In the genomic region with DNA sequence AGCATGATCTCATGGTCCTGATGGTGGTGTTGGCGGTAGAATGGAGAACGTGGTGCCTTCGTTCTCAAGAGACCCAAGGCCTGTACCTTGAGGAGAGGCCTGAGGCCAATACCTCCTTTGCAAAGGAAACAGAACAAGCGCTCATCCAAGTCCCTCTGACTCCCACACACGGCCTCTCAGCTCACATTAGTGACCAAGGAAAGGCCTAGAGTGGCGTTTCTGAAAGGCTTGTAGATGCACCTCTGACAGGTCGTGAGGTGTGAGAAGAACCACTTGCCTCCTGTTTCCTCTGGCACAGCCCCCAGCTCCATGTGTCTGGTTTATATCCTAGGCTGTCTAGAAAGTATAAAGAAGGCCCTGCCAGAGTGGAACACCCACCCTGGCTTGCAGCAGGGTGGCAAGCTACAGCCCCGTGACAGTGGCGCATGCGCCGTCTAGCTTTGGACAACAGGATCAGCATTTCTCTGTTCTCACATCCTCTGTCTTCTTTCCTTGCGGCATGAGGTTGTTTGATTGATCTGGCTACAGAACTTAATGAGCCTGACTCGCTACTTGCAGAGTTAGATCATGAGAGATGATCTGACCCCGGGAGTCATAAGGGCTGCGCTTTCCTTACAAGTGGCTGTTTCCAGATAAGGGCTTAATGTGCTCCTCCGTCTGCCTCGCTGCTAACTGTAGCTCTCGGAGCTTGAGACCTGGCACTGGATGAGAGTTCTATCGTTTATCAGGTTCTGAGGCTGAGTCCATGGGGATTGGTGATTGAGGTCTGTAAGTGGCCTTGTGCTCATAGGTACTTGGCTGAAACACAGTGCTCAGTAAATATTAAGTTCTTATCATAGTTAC, we compare ENCODE assay signal across 11 mouse cellular contexts.
A peak's percentile ranks its signal among the peaks of the same experiment; 100 is the strongest.
DNase-seq lines count a peak whose midpoint lies in the region; ATAC-seq and TF ChIP-seq lines count a peak whose summit lies in the region.
"Had no signal": no experiment of that assay in that cellular context is flagged by ENCODE, and none has a peak within 500 bp of the region (broad histone marks: within the 10 kb centered on the region; RNA-seq: fewer than 3 reads in every experiment).

No protein-coding gene starts in this region.

- ATAC-seq in embryonic facial prominence, embryonic 12.5 days (ENCODE audit: insufficient number of reproducible peaks, insufficient read depth, low FRiP score, low TSS enrichment) = no peak
- ATAC-seq in heart, embryonic 15.5 days (replicated peaks; ENCODE audit: insufficient number of reproducible peaks, insufficient read depth, low FRiP score, low read depth) = peak; percentile 75
- ATAC-seq in liver, postnatal 0 days = no peak; the same call in 1 of the 2 replicates

- no peak overlapping the region for H3K4me3 ChIP-seq in layer of hippocampus, adult 2 months
- no peak overlapping the region for H3K4me3 ChIP-seq in embryonic facial prominence, embryonic 12.5 days
- no peak overlapping the region for H3K4me3 ChIP-seq in heart, embryonic 15.5 days
- no peak overlapping the region for H3K4me3 ChIP-seq in liver, postnatal 0 days (ENCODE audit: low read depth, low read length)
- H3K4me3 ChIP-seq: limb, embryonic 15.5 days; myocyte had no signal

- H3K36me3 ChIP-seq in embryonic facial prominence, embryonic 12.5 days = no peaks in the 10 kb centered on the region
- H3K36me3 ChIP-seq in heart, embryonic 15.5 days = no peaks in the 10 kb centered on the region
- no peaks in the 10 kb centered on the region for H3K36me3 ChIP-seq in liver, postnatal 0 days (replicated peaks; ENCODE audit: insufficient read depth, low read length)
- H3K36me3 ChIP-seq: limb, embryonic 15.5 days had no signal

- 76% methylated on average over 19 of the region's 19 CpGs for WGBS in embryonic facial prominence, embryonic 12.5 days
- 20% methylated on average over 19 of the region's 19 CpGs for WGBS in heart, embryonic 15.5 days
- WGBS in liver, postnatal 0 days (ENCODE audit: insufficient replicate concordance) = 64% methylated on average over 19 of the region's 19 CpGs

- H3K9me3 ChIP-seq in embryonic facial prominence, embryonic 12.5 days = no peaks in the 10 kb centered on the region
- no peaks in the 10 kb centered on the region for H3K9me3 ChIP-seq in heart, embryonic 15.5 days (replicated peaks)
- H3K9me3 ChIP-seq in liver, postnatal 0 days (ENCODE audit: low read length) = no peaks in the 10 kb centered on the region
- H3K9me3 ChIP-seq: limb, embryonic 15.5 days had no signal

- H3K27ac ChIP-seq in layer of hippocampus, adult 2 months = peak overlapping the region; percentile 81; the same call in 1 of the 2 replicates
- 0 out of 2 replicates have a peak overlapping the region, but pooled peaks have one; percentile 11 for H3K27ac ChIP-seq in embryonic facial prominence, embryonic 12.5 days
- H3K27ac ChIP-seq in heart, embryonic 15.5 days = peak overlapping the region; percentile 89
- H3K27ac ChIP-seq in liver, postnatal 0 days (ENCODE audit: low read depth) = peak overlapping the region; percentile 7

- DNase-seq in layer of hippocampus, adult 2 months (ENCODE audit: low spot score in 2 of 2) = no peak
- DNase-seq in layer of hippocampus, adult 11-12 months (ENCODE audit: low spot score) = no peak
- DNase-seq in liver, postnatal 0 days = peak; percentile 28
- DNase-seq in left cerebral cortex, postnatal 36 days (ENCODE audit: low spot score in 2 of 2) = no peak
- no peak for DNase-seq in ovary, postnatal 10 days (ENCODE audit: low spot score)
- DNase-seq: cerebellum, adult 9-10 months; gastrocnemius, postnatal 10 days had no signal

- intact Hi-C loops in left cerebral cortex, postnatal 36 days (cut with DNase I) = loop anchor here (5.0 kb wide), 2 partner anchors 44 to 134 kb away; no protein-coding TSS in a partner anchor

- H3K4me1 ChIP-seq in embryonic facial prominence, embryonic 12.5 days = peaks cover 16% of the 10 kb centered on the region; the same call in 1 of the 2 replicates
- H3K4me1 ChIP-seq in heart, embryonic 15.5 days (replicated peaks) = peaks cover 61% of the 10 kb centered on the region
- H3K4me1 ChIP-seq in liver, postnatal 0 days (ENCODE audit: insufficient read depth) = peaks cover 18% of the 10 kb centered on the region; the same call in 1 of the 2 replicates

- no peak for TF ChIP-seq CTCF in layer of hippocampus, adult 2 months (conservative IDR thresholded peaks at IDR 0.05)
- TF ChIP-seq CTCF in liver, postnatal 0 days (IDR thresholded peaks at IDR 0.05; ENCODE audit: low read depth) = no peak

- peak; percentile 86 for TF ChIP-seq EP300 in liver, postnatal 0 days (IDR thresholded peaks at IDR 0.05; ENCODE audit: low read depth)

- no peak overlapping the region for H3K9ac ChIP-seq in embryonic facial prominence, embryonic 12.5 days
- H3K9ac ChIP-seq in heart, embryonic 15.5 days = no peak overlapping the region
- H3K9ac ChIP-seq in liver, postnatal 0 days (replicated peaks) = no peak overlapping the region
- H3K9ac ChIP-seq: limb, embryonic 15.5 days had no signal

- H3K4me2 ChIP-seq in embryonic facial prominence, embryonic 12.5 days (replicated peaks) = no peak overlapping the region
- peak overlapping the region; percentile 44 for H3K4me2 ChIP-seq in heart, embryonic 15.5 days
- H3K4me2 ChIP-seq in liver, postnatal 0 days (ENCODE audit: low read depth, low read length) = no peak overlapping the region
- H3K4me2 ChIP-seq: limb, embryonic 15.5 days had no signal

- H3K27me3 ChIP-seq in embryonic facial prominence, embryonic 12.5 days = no peaks in the 10 kb centered on the region
- no peaks in the 10 kb centered on the region for H3K27me3 ChIP-seq in heart, embryonic 15.5 days
- H3K27me3 ChIP-seq in liver, postnatal 0 days (ENCODE audit: insufficient read depth, low read length) = no peaks in the 10 kb centered on the region
- H3K27me3 ChIP-seq: limb, embryonic 15.5 days had no signal

Comparison
In these comparisons a context has a peak if more than half of its experiments do, and no peak if none do; other contexts are left out.
1. H3K27ac ChIP-seq: peak in every context shown above with its lines; median percentile 89 in heart, embryonic 15.5 days; 81 in layer of hippocampus, adult 2 months; 11 in embryonic facial prominence, embryonic 12.5 days; 7 in liver, postnatal 0 days.